Mouse (Mus musculus) midbrain, embryonic 11.5 days (tissue): Measurements from ENCODE around the gene Tbl1xr1. TPM values are rescaled to one million over a fixed set of nuclear protein-coding genes. Genes with fewer than 3 reads are reported as not detected.

Experiments used
- ATAC-seq: fragments of 200-750 bp; cut with Nextera tagmentation; 2 replicates; pipeline ENCODE4 v1.8.0; 2017; ENCODE audit warnings: moderate TSS enrichment, moderate library complexity; ENCODE audit not compliant: low FRiP score
- DNase-seq: peaks from one replicate; pipeline ENCODE4 v3.0.0; 2015; ENCODE audit warnings: low spot score; ENCODE audit errors: missing footprints
- H3K27ac ChIP-seq: fragments of 300-500 bp; sonication (generic); 2 replicates; pipeline ENCODE4 v1.5.1; 2014; ENCODE audit warnings: low read depth, low read length
- H3K27me3 ChIP-seq: fragments of 300-500 bp; sonication (generic); 2 replicates; pipeline ENCODE4 v1.6.1; 2014; ENCODE audit warnings: mild to moderate bottlenecking, low read length, moderate library complexity, mixed read lengths; ENCODE audit not compliant: control insufficient read depth, insufficient read depth
- H3K36me3 ChIP-seq: fragments of 300-500 bp; sonication (generic); 2 replicates; pipeline ENCODE4 v1.6.1; 2014; ENCODE audit warnings: mild to moderate bottlenecking, low read length, moderate library complexity, mixed read lengths; ENCODE audit not compliant: control insufficient read depth, insufficient read depth
- H3K4me1 ChIP-seq: fragments of 300-500 bp; sonication (generic); 2 replicates; pipeline ENCODE4 v1.6.1; 2014; ENCODE audit warnings: low read length; ENCODE audit not compliant: control insufficient read depth, insufficient read depth
- H3K4me2 ChIP-seq: fragments of 300-500 bp; sonication (generic); 2 replicates; pipeline ENCODE4 v1.6.1; 2014; ENCODE audit warnings: mild to moderate bottlenecking, moderate library complexity
- H3K4me3 ChIP-seq: fragments of 300-500 bp; sonication (generic); 2 replicates; pipeline ENCODE4 v1.5.1; 2014; ENCODE audit warnings: low read depth, low read length
- H3K9ac ChIP-seq: fragments of 300-500 bp; sonication (generic); 2 replicates; pipeline ENCODE4 v1.6.1; 2014; ENCODE audit warnings: low read length
- H3K9me3 ChIP-seq: fragments of 300-500 bp; sonication (generic); 2 replicates; pipeline ENCODE4 v1.6.1; 2016; ENCODE audit warnings: low read length; ENCODE audit not compliant: control insufficient read depth
- WGBS: fragments of 180-500 bp; shearing (Covaris S2); extraction: QIAGEN DNeasy Blood & Tissue Kit; methylation state at CpG from one replicate; pipeline ENCODE4 v1.1.7; 2014; 5-methylcytosine and 5-hydroxymethylcytosine counted together
- polyA plus RNA-seq: library from polyadenylated mRNA; unstranded; fragments of >200 nt; fragmentation: Nextera tagmentation; extraction: Ambion mirVana; gene quantifications from 2 replicates; pipeline ENCODE4 v1.2.1, GENCODE M21; 2014

Tbl1xr1 gene
- polyA plus RNA-seq, 1 experiment from 2014 or later = 24.2 TPM

DNA sequence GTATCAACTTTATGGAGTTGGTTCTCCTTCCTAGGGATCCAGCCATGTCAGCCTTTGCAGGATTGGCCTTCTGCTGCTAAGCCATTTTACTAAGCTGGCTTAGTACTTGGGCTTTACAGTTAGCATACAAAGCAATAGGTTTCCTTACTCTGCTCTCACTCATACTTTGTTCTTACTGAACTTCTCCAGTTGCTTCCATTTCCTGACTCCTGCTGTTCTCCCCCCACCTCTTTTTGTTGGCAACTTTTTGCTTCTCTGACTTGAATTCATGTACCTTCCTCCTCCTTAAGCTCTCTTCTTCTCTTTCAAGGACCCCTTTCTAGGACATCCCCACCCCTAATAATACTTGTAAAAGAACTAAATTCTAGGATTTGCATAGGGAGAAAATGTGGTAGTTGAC is 31.6 kb downstream of the Tbl1xr1 start:
- Histone ChIP-seq H3K9me3 (peaks cover 9% of the 10 kb centered on the region; the same call in 1 of the 2 replicates), H3K27me3 (no peaks in the 10 kb centered on the region), H3K36me3 (no peaks in the 10 kb centered on the region), H3K27ac (no peak overlapping the region), H3K4me1 (no peaks in the 10 kb centered on the region), H3K4me2 (no peak overlapping the region), H3K9ac (no peak overlapping the region), H3K4me3 (no peak overlapping the region)
- no peak for DNase-seq
- no peak for ATAC-seq

DNA sequence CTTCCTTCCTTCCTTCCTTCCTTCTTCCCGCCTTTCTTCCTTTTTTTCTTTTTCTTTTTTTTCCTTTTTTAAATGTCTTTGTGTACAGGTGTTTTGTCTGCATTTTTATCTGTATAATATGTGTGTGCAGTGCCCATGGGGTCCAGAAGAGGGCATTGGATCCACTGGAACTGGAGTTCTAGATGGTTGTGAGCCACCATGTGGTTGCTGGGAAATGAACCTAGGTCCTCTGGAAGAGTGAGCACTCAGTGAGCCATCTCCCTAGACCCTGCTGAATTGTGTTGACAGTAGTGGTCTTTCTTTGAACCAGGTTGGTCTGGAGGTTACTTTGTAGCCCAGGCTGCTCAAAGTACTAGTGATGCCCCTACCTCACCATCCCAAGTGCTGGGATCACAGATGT is 33.2 kb downstream of the Tbl1xr1 start:
- Histone ChIP-seq H3K9ac (no peak overlapping the region), H3K27me3 (no peaks in the 10 kb centered on the region), H3K27ac (no peak overlapping the region), H3K4me1 (no peaks in the 10 kb centered on the region), H3K9me3 (peaks cover 9% of the 10 kb centered on the region; the same call in 1 of the 2 replicates), H3K4me2 (no peak overlapping the region), H3K36me3 (no peaks in the 10 kb centered on the region), H3K4me3 (no peak overlapping the region)
- ATAC-seq = no peak
- DNase-seq = no peak
- 100% methylated on average over 1 of the region's 1 CpGs for WGBS

DNA sequence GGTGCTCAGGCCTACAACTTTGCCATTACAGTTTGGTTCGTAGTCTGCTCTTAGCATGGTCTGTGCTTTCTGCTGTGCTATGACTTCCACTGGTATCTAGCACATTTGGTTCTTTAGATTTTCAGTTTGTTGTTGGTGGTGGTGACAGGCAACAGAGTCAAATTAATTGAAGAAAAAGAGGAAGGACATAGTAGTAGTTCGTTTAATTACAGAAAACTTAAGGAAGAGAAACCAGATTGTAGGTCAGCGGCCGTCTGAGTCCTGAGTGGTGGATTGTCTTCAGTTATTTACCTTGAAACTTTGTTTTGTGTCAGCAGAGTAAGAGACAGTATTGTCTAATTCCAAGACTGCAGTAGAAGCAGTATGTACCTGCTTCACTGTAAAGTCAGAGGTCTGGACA is 37.3 kb downstream of the Tbl1xr1 start:
- no peaks in the 10 kb centered on the region for H3K27me3 ChIP-seq
- H3K9me3 ChIP-seq = peaks cover 9% of the 10 kb centered on the region; the same call in 1 of the 2 replicates
- H3K4me1 ChIP-seq = no peaks in the 10 kb centered on the region
- no peak overlapping the region for H3K4me2 ChIP-seq
- H3K27ac ChIP-seq = no peak overlapping the region
- ATAC-seq (no peak), DNase-seq (no peak)
- no peaks in the 10 kb centered on the region for H3K36me3 ChIP-seq
- no peak overlapping the region for H3K9ac ChIP-seq
- H3K4me3 ChIP-seq = no peak overlapping the region
- WGBS = 95% methylated on average over 4 of the region's 4 CpGs

DNA sequence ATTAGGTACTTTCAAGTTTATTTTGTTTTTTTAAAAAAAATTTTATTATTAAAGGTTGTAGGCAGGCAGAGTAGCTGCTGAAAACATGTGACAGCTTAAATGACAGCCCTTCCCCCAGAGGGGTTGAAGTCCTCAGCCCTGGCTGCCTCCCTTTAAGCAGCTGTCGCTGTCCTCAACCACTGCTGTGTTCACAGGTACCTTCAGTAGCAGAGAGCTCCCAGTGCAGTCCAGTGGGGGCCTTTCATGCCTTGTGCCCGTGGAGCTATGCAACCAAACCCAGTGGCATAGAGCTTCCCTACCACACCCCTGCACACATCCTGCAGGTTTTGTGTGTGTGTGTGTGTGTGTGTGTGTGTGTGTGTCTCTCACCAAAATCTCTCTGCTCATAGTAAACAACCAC is 38.8 kb downstream of the Tbl1xr1 start:
- Histone ChIP-seq H3K4me2 (no peak overlapping the region), H3K4me3 (no peak overlapping the region), H3K4me1 (no peaks in the 10 kb centered on the region), H3K27me3 (no peaks in the 10 kb centered on the region), H3K9me3 (peaks cover 6% of the 10 kb centered on the region; the same call in 1 of the 2 replicates), H3K36me3 (no peaks in the 10 kb centered on the region), H3K27ac (no peak overlapping the region), H3K9ac (no peak overlapping the region)
- 63% methylated on average over 2 of the region's 2 CpGs for WGBS
- peak; percentile 52; the same call in 1 of the 2 replicates for ATAC-seq
- no peak for DNase-seq

DNA sequence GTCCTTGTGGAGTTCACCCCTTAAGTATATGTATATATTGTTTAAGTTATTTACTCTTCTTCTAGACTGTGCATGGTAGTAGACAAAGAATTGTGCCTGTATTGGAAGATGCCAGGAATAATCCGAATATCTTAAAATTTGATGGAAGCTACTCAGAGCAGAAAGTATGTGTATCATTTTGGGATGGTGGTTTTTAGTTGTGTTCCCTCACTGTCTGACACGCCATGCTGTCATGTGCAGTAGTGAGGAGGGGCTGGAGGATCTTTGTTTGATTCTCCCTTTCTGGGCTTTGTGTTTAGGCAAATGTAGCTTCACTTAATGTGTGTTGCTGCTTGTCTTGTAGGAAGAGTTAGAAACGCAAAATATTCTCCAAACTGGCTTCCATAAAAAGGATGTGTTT is 39.2 kb downstream of the Tbl1xr1 start:
- ATAC-seq (no peak), DNase-seq (no peak)
- Histone ChIP-seq H3K4me3 (no peak overlapping the region), H3K9ac (no peak overlapping the region), H3K4me1 (no peaks in the 10 kb centered on the region), H3K27ac (no peak overlapping the region), H3K36me3 (no peaks in the 10 kb centered on the region), H3K27me3 (no peaks in the 10 kb centered on the region), H3K4me2 (no peak overlapping the region), H3K9me3 (peaks cover 6% of the 10 kb centered on the region; the same call in 1 of the 2 replicates)
- WGBS = 88% methylated on average over 3 of the region's 3 CpGs

DNA sequence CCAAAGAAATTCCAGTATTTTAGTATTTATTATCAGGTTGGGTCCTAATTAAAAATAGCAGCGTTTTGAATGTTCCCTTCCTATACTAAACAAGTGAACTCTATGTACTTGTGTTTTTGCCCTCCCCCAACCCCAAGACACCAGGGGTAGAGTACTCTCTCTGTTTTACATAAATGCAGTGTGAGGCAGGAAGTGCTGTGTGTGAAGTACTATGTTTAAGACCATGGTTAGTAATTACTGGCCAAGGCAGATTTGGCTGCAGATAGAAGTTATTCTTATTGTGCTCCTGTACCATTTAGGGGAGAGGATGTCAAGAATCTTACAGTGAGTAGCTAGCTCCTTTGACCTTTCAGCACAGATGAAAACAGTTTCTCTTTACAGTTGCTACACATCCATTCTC is 39.7 kb downstream of the Tbl1xr1 start:
- Histone ChIP-seq H3K27ac (no peak overlapping the region), H3K27me3 (no peaks in the 10 kb centered on the region), H3K4me2 (no peak overlapping the region), H3K4me3 (no peak overlapping the region), H3K36me3 (no peaks in the 10 kb centered on the region), H3K4me1 (no peaks in the 10 kb centered on the region), H3K9ac (no peak overlapping the region), H3K9me3 (peaks cover 6% of the 10 kb centered on the region; the same call in 1 of the 2 replicates)
- DNase-seq = no peak
- ATAC-seq = no peak
- 74% methylated on average over 1 of the region's 1 CpGs for WGBS

DNA sequence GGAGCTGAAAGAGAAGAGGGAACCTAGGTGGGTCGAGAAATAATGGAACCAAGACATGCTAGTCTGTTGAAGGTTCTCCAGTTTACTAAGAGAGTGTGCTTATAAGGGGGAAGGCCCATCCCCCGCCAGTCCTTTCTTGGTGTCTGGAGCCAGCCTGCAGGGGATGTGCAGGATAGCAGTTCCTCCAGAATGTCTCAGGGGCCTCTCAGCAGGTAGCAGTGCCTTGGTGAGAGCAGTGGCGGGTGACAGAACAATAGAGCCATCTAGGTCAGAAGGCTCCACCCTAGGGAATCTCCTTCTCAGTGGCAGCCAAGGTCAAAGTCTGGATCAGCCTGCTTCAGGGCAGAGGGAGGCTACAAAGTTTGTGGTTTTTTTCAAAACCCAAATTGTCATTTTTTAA is 45.3 kb downstream of the Tbl1xr1 start:
- no peaks in the 10 kb centered on the region for H3K9me3 ChIP-seq
- no peak overlapping the region for H3K4me2 ChIP-seq
- WGBS = 39% methylated on average over 3 of the region's 3 CpGs
- no peaks in the 10 kb centered on the region; the same call in 1 of the 2 replicates for H3K4me1 ChIP-seq
- no peak overlapping the region for H3K9ac ChIP-seq
- no peak overlapping the region for H3K4me3 ChIP-seq
- ATAC-seq = no peak
- H3K36me3 ChIP-seq = no peaks in the 10 kb centered on the region
- no peak for DNase-seq
- no peaks in the 10 kb centered on the region for H3K27me3 ChIP-seq
- H3K27ac ChIP-seq = no peak overlapping the region

DNA sequence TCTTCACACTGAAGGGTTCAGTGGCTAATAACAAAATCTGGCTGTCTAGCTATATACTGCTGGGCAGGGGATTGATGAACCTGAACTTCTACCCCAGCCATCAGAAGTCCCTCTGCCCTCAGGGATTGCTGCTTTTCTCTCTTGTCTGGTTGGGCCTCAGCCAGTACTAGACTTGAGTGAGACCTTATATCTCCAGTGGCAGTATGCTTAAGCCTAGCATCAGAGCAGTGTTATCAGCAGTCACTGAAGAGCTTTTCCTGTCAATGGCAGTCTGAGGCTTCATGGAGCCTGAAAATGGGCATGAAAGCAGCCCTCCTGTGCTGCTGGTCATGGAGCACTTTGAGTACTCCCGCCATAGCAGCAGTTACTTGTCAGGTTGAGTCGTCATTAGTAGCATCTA is 46.7 kb downstream of the Tbl1xr1 start:
- DNase-seq = no peak
- Histone ChIP-seq H3K4me1 (no peaks in the 10 kb centered on the region; the same call in 1 of the 2 replicates), H3K36me3 (no peaks in the 10 kb centered on the region), H3K27me3 (no peaks in the 10 kb centered on the region), H3K4me2 (no peak overlapping the region), H3K4me3 (no peak overlapping the region), H3K27ac (no peak overlapping the region), H3K9me3 (no peaks in the 10 kb centered on the region; the same call in 1 of the 2 replicates), H3K9ac (no peak overlapping the region)
- 88% methylated on average over 2 of the region's 2 CpGs for WGBS
- no peak for ATAC-seq

DNA sequence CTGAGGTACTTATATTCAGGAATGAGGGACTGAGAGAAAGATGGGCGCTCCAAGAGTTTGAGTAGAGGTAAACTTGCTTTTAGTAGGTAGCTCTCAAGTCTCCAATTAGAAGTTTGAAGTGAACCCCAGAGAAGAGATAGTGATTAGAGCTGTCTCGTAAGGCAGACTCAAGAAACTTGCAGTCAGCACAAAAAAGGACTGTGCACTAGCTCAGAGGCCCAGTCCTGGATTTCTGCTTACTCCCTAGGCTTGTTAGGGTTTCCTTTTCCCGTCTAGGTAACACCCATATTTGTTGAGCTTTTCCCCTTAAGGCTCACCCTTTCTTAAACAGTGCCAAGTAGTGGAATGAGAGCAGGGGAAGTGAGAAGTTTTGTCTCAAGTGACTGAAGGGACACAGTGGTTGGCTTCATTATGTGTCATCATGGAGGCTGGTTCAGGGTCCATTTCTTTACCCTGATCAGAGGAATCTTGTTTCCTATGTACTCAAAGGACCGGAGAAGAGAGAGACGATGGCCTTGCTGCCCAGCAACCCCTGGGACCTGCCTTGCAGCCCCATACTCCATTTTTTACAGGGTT is 49.9 kb downstream of the Tbl1xr1 start:
- Histone ChIP-seq H3K4me1 (no peaks in the 10 kb centered on the region; the same call in 1 of the 2 replicates), H3K9me3 (no peaks in the 10 kb centered on the region; the same call in 1 of the 2 replicates), H3K27me3 (no peaks in the 10 kb centered on the region), H3K4me2 (no peak overlapping the region), H3K27ac (no peak overlapping the region), H3K36me3 (no peaks in the 10 kb centered on the region), H3K9ac (no peak overlapping the region), H3K4me3 (no peak overlapping the region)
- ATAC-seq (no peak), DNase-seq (no peak)
- 83% methylated on average over 5 of the region's 5 CpGs for WGBS
